Comparison of ENCODE assay signal across 8 mouse cellular contexts in genomic region chr15:98894746-98895634, GRCm38 (mm10). TPM values are rescaled to one million over a fixed set of nuclear protein-coding genes. Genes with fewer than 3 reads are reported as not detected.
DNase-seq lines count a peak whose midpoint lies in the region; ATAC-seq and TF ChIP-seq lines count a peak whose summit lies in the region.

No protein-coding gene starts in this region.

- H3K27ac ChIP-seq in ES-Bruce4 (ENCODE audit: insufficient read depth, low read length): no peak overlapping the region
- no peak overlapping the region for H3K27ac ChIP-seq in heart, embryonic 16.5 days (ENCODE audit: low read length)
- no peak overlapping the region for H3K27ac ChIP-seq in lung, embryonic 15.5 days

- peak overlapping the region; percentile 99 for H3K4me2 ChIP-seq in heart, embryonic 16.5 days (ENCODE audit: low read depth, low read length)
- peak overlapping the region; percentile 100 for H3K4me2 ChIP-seq in lung, embryonic 15.5 days

- 9% methylated on average over 38 of the region's 38 CpGs for WGBS in heart, embryonic 16.5 days
- 5% methylated on average over 38 of the region's 38 CpGs for WGBS in lung, embryonic 15.5 days

- peak; percentile 73 for DNase-seq in Muller cell, postnatal 12 days (ENCODE audit: inconsistent ontology term)
- no peak for DNase-seq in frontal cortex, postnatal 36 days (ENCODE audit: low spot score in 2 of 2)
- no peak for DNase-seq in testis, postnatal 10 days (ENCODE audit: low spot score)
- DNase-seq in ovary, adult 18-20 months (ENCODE audit: low spot score): no peak
- DNase-seq in right cerebral cortex, postnatal 25 days: no peak

- H3K9me3 ChIP-seq in ES-Bruce4 (replicated peaks; ENCODE audit: control insufficient read depth, insufficient read depth, low read length, poor library complexity, severe bottlenecking): no peaks in the 10 kb centered on the region
- no peaks in the 10 kb centered on the region for H3K9me3 ChIP-seq in heart, embryonic 16.5 days (replicated peaks; ENCODE audit: control insufficient read depth, low read length)
- H3K9me3 ChIP-seq in lung, embryonic 15.5 days: no peaks in the 10 kb centered on the region

- TF ChIP-seq EP300 in ES-Bruce4 (IDR thresholded peaks at IDR 0.05; ENCODE audit: insufficient read depth, low read depth, low read length): no peak

- peak overlapping the region; percentile 51 for H3K4me3 ChIP-seq in ES-Bruce4 (ENCODE audit: low read depth, low read length)
- H3K4me3 ChIP-seq in heart, embryonic 16.5 days (ENCODE audit: low read length): peak overlapping the region; percentile 66
- peak overlapping the region; percentile 54 for H3K4me3 ChIP-seq in lung, embryonic 15.5 days

- TF ChIP-seq CTCF in ES-Bruce4 (IDR thresholded peaks at IDR 0.05; ENCODE audit: low read depth, low read length): no peak

- H3K27me3 ChIP-seq in ES-Bruce4 (ENCODE audit: control insufficient read depth, insufficient read depth, low read length, poor library complexity, severe bottlenecking): peaks cover 10% of the 10 kb centered on the region; the same call in 1 of the 2 replicates
- H3K27me3 ChIP-seq in heart, embryonic 16.5 days (ENCODE audit: control insufficient read depth, insufficient read depth, low read length): peaks cover 61% of the 10 kb centered on the region
- H3K27me3 ChIP-seq in lung, embryonic 15.5 days: peaks cover 84% of the 10 kb centered on the region

- ATAC-seq in heart, embryonic 16.5 days (replicated peaks; ENCODE audit: extremely low read depth, insufficient read depth, low FRiP score): no peak
- ATAC-seq in lung, embryonic 15.5 days (ENCODE audit: borderline replicate concordance, extremely low read depth, low FRiP score, low TSS enrichment): no peak

- TF ChIP-seq POLR2A in ES-Bruce4 (IDR thresholded peaks at IDR 0.05; ENCODE audit: insufficient read depth, low read length): no peak

- H3K9ac ChIP-seq in ES-Bruce4 (ENCODE audit: low read depth, poor library complexity, severe bottlenecking): peak overlapping the region; percentile 38
- H3K9ac ChIP-seq in heart, embryonic 16.5 days (ENCODE audit: low read length): peak overlapping the region; percentile 70
- peak overlapping the region; percentile 46; the same call in 1 of the 2 replicates for H3K9ac ChIP-seq in lung, embryonic 15.5 days

- peaks cover 3% of the 10 kb centered on the region for H3K4me1 ChIP-seq in ES-Bruce4 (ENCODE audit: control insufficient read depth, insufficient read depth, low read length)
- peaks cover 33% of the 10 kb centered on the region for H3K4me1 ChIP-seq in heart, embryonic 16.5 days (ENCODE audit: control insufficient read depth, insufficient read depth, low read length)
- H3K4me1 ChIP-seq in lung, embryonic 15.5 days: peaks cover 51% of the 10 kb centered on the region

- no peaks in the 10 kb centered on the region for H3K36me3 ChIP-seq in ES-Bruce4 (ENCODE audit: control insufficient read depth, insufficient read depth, low read length, poor library complexity, severe bottlenecking)
- no peaks in the 10 kb centered on the region for H3K36me3 ChIP-seq in heart, embryonic 16.5 days (ENCODE audit: control insufficient read depth, insufficient read depth)
- no peaks in the 10 kb centered on the region for H3K36me3 ChIP-seq in lung, embryonic 15.5 days

RNA-seq across cellular contexts. Expression of gene Rhebl1, which starts 0.7 kb away (rescaled TPM):
- 40.3 and 41.9 TPM in 2 replicates for polyA plus RNA-seq in ES-Bruce4 (2011; ENCODE audit: insufficient read depth, insufficient read length, low read depth, missing spikeins)
- 5.6 and 7.3 TPM in 2 replicates for polyA plus RNA-seq in heart, embryonic 16.5 days (2015; fragmentation: Nextera tagmentation; extraction: Ambion mirVana)
- 9.9 and 11.6 TPM in 2 replicates for polyA plus RNA-seq in lung, embryonic 15.5 days (2015; fragmentation: Nextera tagmentation; extraction: Ambion mirVana)

RNA-seq across cellular contexts. Expression of gene Dhh, which starts 3.4 kb away (rescaled TPM):
- polyA plus RNA-seq in ES-Bruce4 (2011; ENCODE audit: insufficient read depth, insufficient read length, low read depth, missing spikeins): 0.40 and 0.78 TPM in 2 replicates
- 2.0 and 2.5 TPM in 2 replicates for polyA plus RNA-seq in heart, embryonic 16.5 days (2015; fragmentation: Nextera tagmentation; extraction: Ambion mirVana)
- 2.3 and 2.8 TPM in 2 replicates for polyA plus RNA-seq in lung, embryonic 15.5 days (2015; fragmentation: Nextera tagmentation; extraction: Ambion mirVana)

RNA-seq across cellular contexts. Expression of gene Lmbr1l, which starts 23.0 kb away (rescaled TPM):
- polyA plus RNA-seq in ES-Bruce4 (2011; ENCODE audit: insufficient read depth, insufficient read length, low read depth, missing spikeins): 30.9 and 33.4 TPM in 2 replicates
- 13.3 and 13.9 TPM in 2 replicates for polyA plus RNA-seq in heart, embryonic 16.5 days (2015; fragmentation: Nextera tagmentation; extraction: Ambion mirVana)
- 14.8 and 15.8 TPM in 2 replicates for polyA plus RNA-seq in lung, embryonic 15.5 days (2015; fragmentation: Nextera tagmentation; extraction: Ambion mirVana)

RNA-seq across cellular contexts. Expression of gene Kmt2d, which starts 24.0 kb away (rescaled TPM):
- polyA plus RNA-seq in ES-Bruce4 (2011; ENCODE audit: insufficient read depth, insufficient read length, low read depth, missing spikeins): 51.9 and 62.2 TPM in 2 replicates
- polyA plus RNA-seq in heart, embryonic 16.5 days (2015; fragmentation: Nextera tagmentation; extraction: Ambion mirVana): 8.5 and 8.6 TPM in 2 replicates
- polyA plus RNA-seq in lung, embryonic 15.5 days (2015; fragmentation: Nextera tagmentation; extraction: Ambion mirVana): 11.1 and 12.5 TPM in 2 replicates

RNA-seq across cellular contexts. Expression of gene Tuba1b, which starts 39.4 kb away (rescaled TPM):
- 3,464 and 4,107 TPM in 2 replicates for polyA plus RNA-seq in ES-Bruce4 (2011; ENCODE audit: insufficient read depth, insufficient read length, low read depth, missing spikeins)
- polyA plus RNA-seq in heart, embryonic 16.5 days (2015; fragmentation: Nextera tagmentation; extraction: Ambion mirVana): 1,504 and 1,594 TPM in 2 replicates
- 1,916 and 1,998 TPM in 2 replicates for polyA plus RNA-seq in lung, embryonic 15.5 days (2015; fragmentation: Nextera tagmentation; extraction: Ambion mirVana)
